Mouse (Mus musculus) intestine, postnatal 0 days (tissue): Measurements from ENCODE around the gene Lrrc58. TPM values are rescaled to one million over a fixed set of nuclear protein-coding genes. Genes with fewer than 3 reads are reported as not detected.

Source experiments
- ATAC-seq: fragments of 200-750 bp; cut with Nextera tagmentation; 2 replicates; pipeline ENCODE4 v1.8.0; 2017; ENCODE audit warnings: mild to moderate bottlenecking, moderate TSS enrichment, moderate library complexity
- H3K27ac ChIP-seq: fragments of 300-500 bp; sonication (generic); 2 replicates; pipeline ENCODE4 v1.5.1; 2014; ENCODE audit warnings: mild to moderate bottlenecking, low read depth, low read length, moderate library complexity
- H3K27me3 ChIP-seq: fragments of 300-500 bp; sonication (generic); replicated peaks from 2 replicates; pipeline ENCODE4 v1.6.1; 2014; ENCODE audit warnings: low read length, mixed read lengths; ENCODE audit not compliant: control insufficient read depth, insufficient read depth
- H3K36me3 ChIP-seq: fragments of 300-500 bp; sonication (generic); 2 replicates; pipeline ENCODE4 v1.6.1; 2014; ENCODE audit warnings: mild to moderate bottlenecking, moderate library complexity; ENCODE audit not compliant: control insufficient read depth, insufficient read depth
- H3K4me1 ChIP-seq: fragments of 300-500 bp; sonication (generic); replicated peaks from 2 replicates; pipeline ENCODE4 v1.6.1; 2014; ENCODE audit warnings: antibody characterized with exemption, low read length, mixed read lengths; ENCODE audit not compliant: control insufficient read depth, insufficient read depth
- H3K4me2 ChIP-seq: fragments of 300-500 bp; sonication (generic); replicated peaks from 2 replicates; pipeline ENCODE4 v1.6.1; 2014; ENCODE audit warnings: low read depth, mild to moderate bottlenecking, moderate library complexity
- H3K4me3 ChIP-seq: fragments of 300-500 bp; sonication (generic); 2 replicates; pipeline ENCODE4 v1.5.1; 2014; ENCODE audit warnings: low read depth, low read length
- H3K9ac ChIP-seq: fragments of 300-500 bp; sonication (generic); 2 replicates; pipeline ENCODE4 v1.6.1; 2014; ENCODE audit warnings: mild to moderate bottlenecking, low read depth, low read length
- H3K9me3 ChIP-seq: fragments of 300-500 bp; sonication (generic); 2 replicates; pipeline ENCODE4 v1.6.1; 2016; ENCODE audit warnings: mixed run types; ENCODE audit not compliant: control insufficient read depth
- CTCF ChIP-seq: sonication (generic); IDR thresholded peaks from 2 replicates; pipeline ENCODE4 v1.5.1; 2016; ENCODE audit warnings: low read depth, mild to moderate bottlenecking, control low read depth, antibody characterized with exemption, moderate library complexity
- WGBS: fragments of 180-500 bp; shearing (Covaris S2); extraction: QIAGEN DNeasy Blood & Tissue Kit; methylation state at CpG from one replicate; pipeline ENCODE4 v1.1.7; 2014; 5-methylcytosine and 5-hydroxymethylcytosine counted together
- polyA plus RNA-seq: library from polyadenylated mRNA; unstranded; fragments of >200 nt; fragmentation: Nextera tagmentation; extraction: Ambion mirVana; gene quantifications from 2 replicates; pipeline ENCODE4 v1.2.1, GENCODE M21; 2015

Gene Lrrc58
- polyA plus RNA-seq, 1 experiment from 2014 or later = 27.6 TPM

DNA sequence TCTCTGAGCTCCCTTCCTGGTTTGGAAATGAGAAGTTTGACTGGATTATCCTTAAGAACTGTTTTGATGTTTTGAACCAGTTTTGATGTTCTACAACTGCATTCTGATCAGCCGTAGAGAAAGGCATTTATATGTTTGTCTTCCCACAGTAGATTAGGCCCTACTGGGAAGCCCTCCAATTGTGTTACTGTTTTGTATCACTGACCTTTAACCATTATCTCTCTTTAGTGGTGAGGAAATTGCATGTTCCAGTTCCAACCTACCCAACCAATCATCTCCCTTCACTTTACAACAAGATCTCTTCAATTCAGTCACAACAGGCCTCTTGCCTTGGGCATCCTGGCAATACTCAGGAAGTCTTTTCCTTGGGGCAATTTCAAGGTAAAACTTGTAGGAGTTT, 42.9 kb downstream of the Lrrc58 start:
- H3K9ac ChIP-seq = no peak overlapping the region
- H3K4me3 ChIP-seq = no peak overlapping the region
- H3K4me1 ChIP-seq = peaks cover under 1% of the 10 kb centered on the region; the same call in 1 of the 2 replicates
- H3K27ac ChIP-seq = no peak overlapping the region
- no peak overlapping the region for H3K4me2 ChIP-seq
- H3K9me3 ChIP-seq = no peaks in the 10 kb centered on the region
- H3K36me3 ChIP-seq = no peaks in the 10 kb centered on the region
- H3K27me3 ChIP-seq = no peaks in the 10 kb centered on the region; the same call in 1 of the 2 replicates
- no peak for TF ChIP-seq CTCF
- no peak for ATAC-seq
- WGBS = 43% methylated on average over 1 of the region's 1 CpGs

GRCm38 (mm10) chr16:37916138-37916817, 48.1 kb downstream of the Lrrc58 start, which contains the start of gene Gpr156:
Gpr156 (plus strand) TSS chr16:37916496.
- Histone ChIP-seq H3K9ac (peak within 1 kb of the TSS; percentile 26; the same call in 1 of the 2 replicates), H3K27me3 (peaks cover 10% of the 10 kb centered on the region; the same call in 1 of the 2 replicates), H3K36me3 (no peaks in the 10 kb centered on the region), H3K4me1 (peaks cover 5% of the 10 kb centered on the region), H3K9me3 (no peaks in the 10 kb centered on the region), H3K4me2 (peak within 1 kb of the TSS; percentile 91), H3K4me3 (peak within 1 kb of the TSS; percentile 51), H3K27ac (no peak within 1 kb of the TSS)
- peak; percentile 68 for TF ChIP-seq CTCF
- WGBS = 4% methylated on average over 52 of the region's 53 CpGs
- ATAC-seq = peak; percentile 28; the same call in 1 of the 2 replicates

DNA sequence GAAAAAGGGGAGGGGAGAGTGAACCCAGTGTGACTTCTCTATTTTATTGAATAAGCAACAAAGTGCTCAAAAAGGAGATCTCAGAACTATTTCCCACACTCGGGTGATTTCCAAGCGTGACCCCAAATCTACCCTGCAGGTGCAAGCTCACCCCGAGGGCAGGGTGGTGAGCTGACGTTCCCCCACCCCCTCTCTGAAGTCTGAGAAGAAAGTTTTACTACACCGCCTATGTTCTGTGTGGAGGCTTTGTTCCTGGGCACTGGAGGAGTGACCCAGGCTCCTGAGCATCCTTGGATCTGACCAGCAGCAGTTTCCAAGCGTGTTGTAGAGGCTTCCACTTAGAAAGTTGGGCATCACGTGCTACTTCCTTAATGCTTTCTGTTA, 48.6 kb downstream of the Lrrc58 start:
- no peaks in the 10 kb centered on the region for H3K9me3 ChIP-seq
- H3K27me3 ChIP-seq = peaks cover 10% of the 10 kb centered on the region; the same call in 1 of the 2 replicates
- peak overlapping the region; percentile 91 for H3K4me2 ChIP-seq
- no peak overlapping the region for H3K27ac ChIP-seq
- TF ChIP-seq CTCF = no peak
- H3K9ac ChIP-seq = no peak overlapping the region
- no peak overlapping the region for H3K4me3 ChIP-seq
- H3K36me3 ChIP-seq = no peaks in the 10 kb centered on the region
- no peak for ATAC-seq
- WGBS = 34% methylated on average over 7 of the region's 7 CpGs
- H3K4me1 ChIP-seq = peaks cover 5% of the 10 kb centered on the region

- WGBS = 87% methylated on average over 6 of the region's 6 CpGs
- Histone ChIP-seq H3K9ac (no peak overlapping the region), H3K4me2 (no peak overlapping the region), H3K36me3 (no peaks in the 10 kb centered on the region), H3K27ac (no peak overlapping the region), H3K27me3 (peaks cover 10% of the 10 kb centered on the region; the same call in 1 of the 2 replicates), H3K4me1 (peaks cover 5% of the 10 kb centered on the region), H3K4me3 (no peak overlapping the region), H3K9me3 (no peaks in the 10 kb centered on the region)
- TF ChIP-seq CTCF = peak; percentile 27
- ATAC-seq = no peak
These were observed 50.8 kb downstream of the Lrrc58 start for GRCm38 (mm10) chr16:37919000-37919399.

DNA sequence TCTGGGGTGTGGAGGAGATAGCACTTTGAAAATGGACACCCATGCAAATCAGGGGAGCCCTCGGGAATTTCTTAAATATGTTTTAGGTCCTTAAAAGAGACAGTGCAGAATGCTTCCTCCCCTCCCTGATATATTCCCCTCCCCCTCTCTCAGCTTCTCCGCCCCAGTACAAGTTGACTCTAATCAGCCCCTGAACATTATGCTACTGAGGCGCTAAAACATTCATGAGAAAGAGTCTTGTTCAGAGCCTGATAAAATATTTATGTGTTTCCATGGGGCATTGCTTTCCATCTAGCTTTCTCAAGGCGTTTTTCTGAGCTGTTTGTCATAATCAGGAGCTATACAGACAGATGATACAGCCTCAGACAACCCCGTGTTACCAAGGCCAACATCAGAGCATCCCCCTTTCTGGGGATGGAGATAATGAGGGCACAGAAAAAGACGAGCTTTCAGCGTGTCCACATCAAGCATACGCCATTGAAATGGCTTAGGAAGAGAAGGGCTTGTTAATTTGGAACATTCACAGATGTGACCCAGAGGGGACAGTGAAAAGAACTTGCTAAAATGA, 52.7 kb downstream of the Lrrc58 start:
- H3K4me2 ChIP-seq = no peak overlapping the region
- H3K9me3 ChIP-seq = no peaks in the 10 kb centered on the region
- H3K27me3 ChIP-seq = peaks cover 10% of the 10 kb centered on the region; the same call in 1 of the 2 replicates
- peaks cover 5% of the 10 kb centered on the region for H3K4me1 ChIP-seq
- WGBS = 73% methylated on average over 8 of the region's 8 CpGs
- no peak overlapping the region for H3K27ac ChIP-seq
- no peak for ATAC-seq
- H3K36me3 ChIP-seq = no peaks in the 10 kb centered on the region
- H3K4me3 ChIP-seq = no peak overlapping the region
- H3K9ac ChIP-seq = no peak overlapping the region
- no peak for TF ChIP-seq CTCF

DNA sequence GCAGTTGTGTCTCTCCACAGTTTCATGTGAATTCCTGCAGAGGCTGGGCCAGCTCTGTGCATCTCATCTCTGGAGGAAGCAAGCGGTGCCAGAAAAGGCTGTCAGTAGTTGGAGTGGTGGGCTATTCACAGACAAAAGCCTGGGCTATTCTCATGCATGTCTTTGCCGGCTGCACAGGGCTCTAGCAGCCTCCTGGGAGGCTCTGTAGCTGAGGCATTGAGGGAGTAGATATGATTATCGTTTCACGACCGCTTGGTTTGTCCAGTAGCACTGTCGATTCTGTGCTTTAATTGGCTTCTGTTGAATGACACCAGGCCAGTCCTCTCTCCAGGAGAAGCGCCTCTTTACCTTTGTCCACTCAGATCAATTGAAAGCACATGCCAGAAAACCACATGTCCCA, 57.9 kb downstream of the Lrrc58 start:
- no peak for ATAC-seq
- H3K27me3 ChIP-seq = no peaks in the 10 kb centered on the region
- no peak overlapping the region for H3K4me3 ChIP-seq
- no peaks in the 10 kb centered on the region for H3K9me3 ChIP-seq
- 66% methylated on average over 7 of the region's 7 CpGs for WGBS
- no peak overlapping the region for H3K27ac ChIP-seq
- no peaks in the 10 kb centered on the region for H3K4me1 ChIP-seq
- no peak for TF ChIP-seq CTCF
- H3K9ac ChIP-seq = no peak overlapping the region
- H3K36me3 ChIP-seq = no peaks in the 10 kb centered on the region
- no peak overlapping the region for H3K4me2 ChIP-seq
